Mouse (Mus musculus) stomach, postnatal 0 days (tissue): ENCODE measurements around the gene Gm42372. TPM values are rescaled to one million over a fixed set of nuclear protein-coding genes. Genes with fewer than 3 reads are reported as not detected.
A peak's percentile ranks its signal among the peaks of the same experiment; 100 is the strongest.

Experiments
- ATAC-seq: fragments of 200-750 bp; cut with Nextera tagmentation; 2 replicates; pipeline ENCODE4 v1.8.0; 2017; ENCODE audit not compliant: low FRiP score, low TSS enrichment
- DNase-seq: peaks from one replicate; pipeline ENCODE4 v3.0.0-alpha.2; 2016; ENCODE audit warnings: low spot score
- H3K27ac ChIP-seq: fragments of 300-500 bp; sonication (generic); replicated peaks from 2 replicates; pipeline ENCODE4 v1.5.1; 2014; ENCODE audit warnings: mild to moderate bottlenecking, control low read depth
- H3K27me3 ChIP-seq: fragments of 300-500 bp; sonication (generic); 2 replicates; pipeline ENCODE4 v1.6.1; 2014; ENCODE audit warnings: low read length; ENCODE audit not compliant: control insufficient read depth, insufficient read depth
- H3K36me3 ChIP-seq: fragments of 300-500 bp; sonication (generic); 2 replicates; pipeline ENCODE4 v1.6.1; 2014; ENCODE audit warnings: low read length, mixed read lengths; ENCODE audit not compliant: control insufficient read depth, insufficient read depth
- H3K4me1 ChIP-seq: fragments of 300-500 bp; sonication (generic); replicated peaks from 2 replicates; pipeline ENCODE4 v1.6.1; 2014; ENCODE audit warnings: antibody characterized with exemption; ENCODE audit not compliant: control insufficient read depth, insufficient read depth
- H3K4me2 ChIP-seq: fragments of 300-500 bp; sonication (generic); replicated peaks from 2 replicates; pipeline ENCODE4 v1.6.1; 2014; ENCODE audit warnings: low read depth, mild to moderate bottlenecking, control low read depth, moderate library complexity
- H3K4me3 ChIP-seq: fragments of 300-500 bp; sonication (generic); 2 replicates; pipeline ENCODE4 v1.5.1; 2014; ENCODE audit warnings: low read depth, low read length, control low read depth
- H3K9ac ChIP-seq: fragments of 300-500 bp; sonication (generic); 2 replicates; pipeline ENCODE4 v1.6.1; 2014; ENCODE audit warnings: mild to moderate bottlenecking, low read length, control low read depth, mixed read lengths
- H3K9me3 ChIP-seq: fragments of 300-500 bp; sonication (generic); 2 replicates; pipeline ENCODE4 v1.6.1; 2016; ENCODE audit warnings: low read length; ENCODE audit not compliant: control insufficient read depth
- CTCF ChIP-seq: IDR thresholded peaks from 2 replicates; pipeline ENCODE4 v1.5.1; 2016; ENCODE audit warnings: antibody characterized with exemption, low read depth, mild to moderate bottlenecking, moderate library complexity
- EP300 ChIP-seq: optimal IDR thresholded peaks from 2 replicates; pipeline ENCODE3; 2016; ENCODE audit warnings: antibody characterized with exemption
- WGBS: fragments of 180-500 bp; shearing (Covaris S2); extraction: QIAGEN DNeasy Blood & Tissue Kit; methylation state at CpG from one replicate; pipeline ENCODE4 v1.1.7; 2014; 5-methylcytosine and 5-hydroxymethylcytosine counted together
- polyA plus RNA-seq: library from polyadenylated mRNA; unstranded; fragments of >200 nt; fragmentation: Nextera tagmentation; extraction: Ambion mirVana; gene quantifications from 2 replicates; pipeline ENCODE4 v1.2.1, GENCODE M21; 2015

The Gm42372 gene
- polyA plus RNA-seq, 1 experiment from 2014 or later = 0.15 TPM

- 3% methylated on average over 20 of the region's 20 CpGs for WGBS
- no peak for ATAC-seq
- Histone ChIP-seq H3K4me3 (peak overlapping the region; percentile 57), H3K9ac (peak overlapping the region; percentile 70), H3K4me1 (peaks cover 2% of the 10 kb centered on the region; the same call in 1 of the 2 replicates), H3K36me3 (no peaks in the 10 kb centered on the region), H3K4me2 (peak overlapping the region; percentile 67), H3K27ac (peak overlapping the region; percentile 85), H3K27me3 (no peaks in the 10 kb centered on the region), H3K9me3 (no peaks in the 10 kb centered on the region)
- TF ChIP-seq EP300 (no peak), CTCF (no peak)
- DNase-seq = peak; percentile 20
Measured at GRCm38 (mm10) chr7:16994400-16994799, 11.5 kb downstream of the Gm42372 start.

- H3K4me2 ChIP-seq = peak overlapping the region; percentile 67
- ATAC-seq (no peak), DNase-seq (peak; percentile 12)
- H3K4me3 ChIP-seq = peak overlapping the region; percentile 57
- peaks cover 2% of the 10 kb centered on the region; the same call in 1 of the 2 replicates for H3K4me1 ChIP-seq
- H3K9ac ChIP-seq = peak overlapping the region; percentile 70
- WGBS = 53% methylated on average over 4 of the region's 4 CpGs
- no peak overlapping the region for H3K27ac ChIP-seq
- TF ChIP-seq CTCF = no peak
- TF ChIP-seq EP300 = no peak
- no peaks in the 10 kb centered on the region for H3K27me3 ChIP-seq
- H3K36me3 ChIP-seq = peaks cover under 1% of the 10 kb centered on the region; the same call in 1 of the 2 replicates
- H3K9me3 ChIP-seq = no peaks in the 10 kb centered on the region
Measured at GRCm38 (mm10) chr7:16995345-16995744, 12.5 kb downstream of the Gm42372 start.

GRCm38 (mm10) chr7:16999233-16999632 lies 16.3 kb downstream of the Gm42372 start:
- H3K27ac ChIP-seq = no peak overlapping the region
- H3K9ac ChIP-seq = no peak overlapping the region
- no peaks in the 10 kb centered on the region for H3K9me3 ChIP-seq
- no peak overlapping the region for H3K4me3 ChIP-seq
- no peaks in the 10 kb centered on the region for H3K4me1 ChIP-seq
- TF ChIP-seq CTCF = no peak
- TF ChIP-seq EP300 = no peak
- 58% methylated on average over 4 of the region's 4 CpGs for WGBS
- peaks cover 4% of the 10 kb centered on the region for H3K36me3 ChIP-seq
- ATAC-seq (no peak), DNase-seq (no peak)
- no peaks in the 10 kb centered on the region for H3K27me3 ChIP-seq
- H3K4me2 ChIP-seq = no peak overlapping the region

- ATAC-seq = peak; percentile 28; the same call in 1 of the 2 replicates
- DNase-seq = peak; percentile 90
- peaks cover 7% of the 10 kb centered on the region for H3K36me3 ChIP-seq
Measured at GRCm38 (mm10) chr7:16999650-17000049, 16.8 kb downstream of the Gm42372 start.

GRCm38 (mm10) chr7:17002375-17003195 lies 19.7 kb downstream of the Gm42372 start:
- WGBS = 10% methylated on average over 7 of the region's 7 CpGs
- Histone ChIP-seq H3K4me2 (no peak overlapping the region), H3K4me1 (no peaks in the 10 kb centered on the region), H3K27me3 (no peaks in the 10 kb centered on the region), H3K36me3 (peaks cover 18% of the 10 kb centered on the region), H3K9ac (no peak overlapping the region), H3K9me3 (no peaks in the 10 kb centered on the region), H3K27ac (0 out of 2 replicates have a peak overlapping the region, but pooled peaks have one; percentile 13), H3K4me3 (no peak overlapping the region)
- TF ChIP-seq EP300 = no peak
- TF ChIP-seq CTCF = peak; percentile 86
- ATAC-seq (peak; percentile 67), DNase-seq (peak; percentile 86)

More at GRCm38 (mm10) chr7:16999650-17000049, 16.8 kb downstream of the Gm42372 start:
- H3K4me1 ChIP-seq = no peaks in the 10 kb centered on the region
- TF ChIP-seq EP300 (no peak), CTCF (peak; percentile 98)
- no peaks in the 10 kb centered on the region for H3K9me3 ChIP-seq
- no peak overlapping the region for H3K9ac ChIP-seq
- no peak overlapping the region for H3K4me3 ChIP-seq
- no peaks in the 10 kb centered on the region for H3K27me3 ChIP-seq
- no peak overlapping the region for H3K27ac ChIP-seq
- H3K4me2 ChIP-seq = no peak overlapping the region
- WGBS = 26% methylated on average over 4 of the region's 4 CpGs
